Mouse (Mus musculus) gonadal fat pad, adult 2 months (tissue): ENCODE measurements around the gene Chst14. TPM values are rescaled to one million over a fixed set of nuclear protein-coding genes. Genes with fewer than 3 reads are reported as not detected.

Source experiments
- DNase-seq: peaks from one replicate; pipeline ENCODE4 v3.0.0-alpha.2; 2012; ENCODE audit warnings: low read depth
- polyA plus RNA-seq: library from polyadenylated mRNA; depleted of rRNA; stranded (reverse); fragments of >200 nt; gene quantifications from 2 replicates; pipeline ENCODE4 v1.2.3, GENCODE M21; 2012; rRNA removed

Gene Chst14
- 11.8 and 12.0 TPM in 2 replicates for polyA plus RNA-seq

GRCm38 (mm10) chr2:118926361-118926997 is at the start of gene Chst14:
Gene Chst14 (plus strand): TSS chr2:118926496.
- no peak for DNase-seq

GRCm38 (mm10) chr2:118881019-118881418 is 45.3 kb upstream of the Chst14 start:
- no peak for DNase-seq

- DNase-seq, result no peak
These were observed 44.3 kb upstream of the Chst14 start for GRCm38 (mm10) chr2:118881956-118882355.

GRCm38 (mm10) chr2:118882840-118883679 is 43.2 kb upstream of the Chst14 start:
- DNase-seq, result no peak

- no peak for DNase-seq
These were observed 38.9 kb upstream of the Chst14 start for GRCm38 (mm10) chr2:118887440-118887839.

GRCm38 (mm10) chr2:118887845-118888548 is 38.3 kb upstream of the Chst14 start:
- DNase-seq, result no peak

GRCm38 (mm10) chr2:118891173-118891572 is 35.1 kb upstream of the Chst14 start:
- no peak for DNase-seq

- no peak for DNase-seq
These were observed 30.0 kb upstream of the Chst14 start for GRCm38 (mm10) chr2:118895990-118896913.

GRCm38 (mm10) chr2:118896914-118897291 is 29.4 kb upstream of the Chst14 start:
- DNase-seq, result no peak

- DNase-seq, result no peak
These were observed 28.9 kb upstream of the Chst14 start for GRCm38 (mm10) chr2:118897392-118897791.

GRCm38 (mm10) chr2:118897808-118898207 is 28.5 kb upstream of the Chst14 start:
- no peak for DNase-seq

GRCm38 (mm10) chr2:118898771-118899170 is 27.5 kb upstream of the Chst14 start:
- DNase-seq, result no peak

GRCm38 (mm10) chr2:118899306-118899705 is 27.0 kb upstream of the Chst14 start:
- DNase-seq, result no peak

GRCm38 (mm10) chr2:118899981-118900825 is 26.1 kb upstream of the Chst14 start, which contains the start of gene Bahd1:
Gene Bahd1 (plus strand): TSS chr2:118900377.
- no peak for DNase-seq

GRCm38 (mm10) chr2:118900826-118901140 is 25.5 kb upstream of the Chst14 start:
- DNase-seq, result no peak

- DNase-seq, result peak; percentile 33
These were observed 24.9 kb upstream of the Chst14 start for GRCm38 (mm10) chr2:118901175-118902031.

- no peak for DNase-seq
These were observed 24.0 kb upstream of the Chst14 start for GRCm38 (mm10) chr2:118902051-118903025.

GRCm38 (mm10) chr2:118903333-118903741 is 23.0 kb upstream of the Chst14 start:
- no peak for DNase-seq
